Mouse (Mus musculus): ENCODE measurements around the gene Nudt19.

DNA sequence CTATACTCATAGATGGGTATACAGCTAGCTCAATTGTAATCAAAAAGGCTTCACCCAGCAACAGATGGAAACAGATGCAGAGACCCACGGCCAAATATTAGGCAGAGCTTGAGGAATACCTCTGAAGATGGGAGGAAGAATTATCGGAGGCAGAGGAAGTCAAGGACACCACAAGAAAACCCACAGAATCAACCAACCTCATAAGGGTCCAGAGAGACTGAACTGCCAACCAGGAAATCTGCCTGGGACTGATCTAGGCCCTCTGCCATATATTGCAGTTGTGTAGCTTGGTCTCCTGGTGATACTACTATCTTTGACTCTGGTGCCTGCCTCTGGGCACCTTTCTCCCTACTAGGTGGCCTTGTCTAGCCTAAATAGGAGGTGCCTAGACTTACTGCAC, 29.3 kb downstream of the Nudt19 start:
- no peak for TF ChIP-seq POLR2A (IDR thresholded peaks at IDR 0.05; ENCODE audit: insufficient read length, low read depth)
- TF ChIP-seq POLR2AphosphoS2 (IDR thresholded peaks at IDR 0.05; ENCODE audit: insufficient read length, low read depth): no peak
- TF ChIP-seq CEBPB (IDR thresholded peaks at IDR 0.05; ENCODE audit: insufficient read depth, poor library complexity, severe bottlenecking): no peak
- no peak for TF ChIP-seq TCF12 (IDR thresholded peaks at IDR 0.05; ENCODE audit: insufficient read depth, poor library complexity, severe bottlenecking)
- no peak for TF ChIP-seq TCF3 (IDR thresholded peaks at IDR 0.05; ENCODE audit: insufficient read length, low read depth)
- TF ChIP-seq MAX (IDR thresholded peaks at IDR 0.05; ENCODE audit: low read depth): no peak
- TF ChIP-seq MYOG (IDR thresholded peaks at IDR 0.05; ENCODE audit: control insufficient read depth in 1 of 3, insufficient read depth in 1 of 3, insufficient read length in 2 of 3, low read depth in 2 of 3): no peak
- TF ChIP-seq SRF (IDR thresholded peaks at IDR 0.05; ENCODE audit: control insufficient read depth, insufficient read length, low read depth): no peak

Data from myocyte (in vitro differentiated cells).